In genomic region chr11:107545747-107546476, GRCm38 (mm10) we compare ENCODE assay signal across 8 mouse cellular contexts. TPM values are rescaled to one million over a fixed set of nuclear protein-coding genes. Genes with fewer than 3 reads are reported as not detected.
DNase-seq lines count a peak whose midpoint lies in the region; ATAC-seq and TF ChIP-seq lines count a peak whose summit lies in the region.

No protein-coding gene starts in this region.

- peaks cover 4% of the 10 kb centered on the region for H3K79me3 ChIP-seq in C2C12 (ENCODE audit: low read depth)

- H3ac ChIP-seq in C2C12 (ENCODE audit: control insufficient read depth, insufficient read length, low read depth): no peak overlapping the region

- H3K27me3 ChIP-seq in C2C12 (ENCODE audit: control insufficient read depth, insufficient read depth, insufficient read length): no peaks in the 10 kb centered on the region
- H3K27me3 ChIP-seq in intestine, embryonic 16.5 days (replicated peaks; ENCODE audit: control insufficient read depth, insufficient read depth, low read length): no peaks in the 10 kb centered on the region
- no peaks in the 10 kb centered on the region for H3K27me3 ChIP-seq in stomach, embryonic 16.5 days (ENCODE audit: control insufficient read depth, insufficient read depth, low read length)

- H3K4me2 ChIP-seq in intestine, embryonic 16.5 days (ENCODE audit: low read depth, low read length): peak overlapping the region; percentile 100
- H3K4me2 ChIP-seq in stomach, embryonic 16.5 days (ENCODE audit: low read depth, low read length): peak overlapping the region; percentile 100

- no peak for TF ChIP-seq CTCF in C2C12 (IDR thresholded peaks at IDR 0.05; ENCODE audit: control insufficient read depth, insufficient read depth, insufficient read length)

- peak overlapping the region; percentile 95; the same call in 1 of the 2 replicates for H3K9ac ChIP-seq in intestine, embryonic 16.5 days (ENCODE audit: low read depth, low read length)
- no peak overlapping the region for H3K9ac ChIP-seq in stomach, embryonic 16.5 days (ENCODE audit: low read length)

- DNase-seq in adrenal gland, postnatal 36 days: peak; percentile 9 to 18
- peak; percentile 32 to 62 for DNase-seq in lung, adult 18-20 months
- no peak for DNase-seq in spleen, adult 18-20 months
- DNase-seq in spleen, postnatal 4 days (ENCODE audit: low spot score in 2 of 2): no peak
- DNase-seq in heart, postnatal 25 days (ENCODE audit: low spot score): no peak

- no peaks in the 10 kb centered on the region for H3K9me3 ChIP-seq in intestine, embryonic 16.5 days (ENCODE audit: control insufficient read depth, low read length)
- H3K9me3 ChIP-seq in stomach, embryonic 16.5 days (replicated peaks; ENCODE audit: control insufficient read depth, low read length): no peaks in the 10 kb centered on the region

- H3K4me3 ChIP-seq in C2C12 (ENCODE audit: insufficient read depth, poor library complexity, severe bottlenecking): peak overlapping the region; percentile 89
- peak overlapping the region; percentile 99 for H3K4me3 ChIP-seq in intestine, embryonic 16.5 days (ENCODE audit: low read length)
- peak overlapping the region; percentile 97 for H3K4me3 ChIP-seq in stomach, embryonic 16.5 days (replicated peaks; ENCODE audit: low read length)

- H3K27ac ChIP-seq in intestine, embryonic 16.5 days (ENCODE audit: low read length): peak overlapping the region; percentile 79
- H3K27ac ChIP-seq in stomach, embryonic 16.5 days (ENCODE audit: low read length): no peak overlapping the region

- H3K36me3 ChIP-seq in C2C12 (ENCODE audit: control insufficient read depth, insufficient read depth): peaks cover 7% of the 10 kb centered on the region
- no peaks in the 10 kb centered on the region for H3K36me3 ChIP-seq in intestine, embryonic 16.5 days (ENCODE audit: control insufficient read depth, insufficient read depth, low read length)
- no peaks in the 10 kb centered on the region for H3K36me3 ChIP-seq in stomach, embryonic 16.5 days (ENCODE audit: control insufficient read depth, insufficient read depth, low read length)

- ATAC-seq in intestine, embryonic 16.5 days: peak; percentile 71
- peak; percentile 49; the same call in 1 of the 2 replicates for ATAC-seq in stomach, embryonic 16.5 days (ENCODE audit: insufficient read depth, low FRiP score)

- peaks cover 18% of the 10 kb centered on the region for H3K79me2 ChIP-seq in C2C12 (ENCODE audit: control insufficient read depth, insufficient read depth)

- intact Hi-C loops in heart, postnatal 25 days (cut with DNase I): loop anchor here (5.0 kb wide), 1 partner anchor 34 kb away; no protein-coding TSS in a partner anchor

- peaks cover 3% of the 10 kb centered on the region; the same call in 1 of the 2 replicates for H3K4me1 ChIP-seq in intestine, embryonic 16.5 days (ENCODE audit: control insufficient read depth, insufficient read depth, low read length)
- peaks cover 12% of the 10 kb centered on the region for H3K4me1 ChIP-seq in stomach, embryonic 16.5 days (ENCODE audit: control insufficient read depth, insufficient read depth, low read length)

- WGBS in intestine, embryonic 16.5 days: 21% methylated on average over 13 of the region's 13 CpGs
- WGBS in stomach, embryonic 16.5 days: 22% methylated on average over 13 of the region's 13 CpGs

TF ChIP-seq in C2C12, 6 proteins besides CTCF, POLR2A, EP300 and RAD21:
- no peak for TF ChIP-seq USF1 (IDR thresholded peaks at IDR 0.05; ENCODE audit: low read depth)
- no peak for TF ChIP-seq CEBPB (IDR thresholded peaks at IDR 0.05; ENCODE audit: low read depth)
- no peak for TF ChIP-seq MAX (IDR thresholded peaks at IDR 0.05)

RNA-seq across cellular contexts. Expression of gene Helz, which starts 1.8 kb away (rescaled TPM):
- 6.8 TPM for polyA plus RNA-seq in C2C12 (2012; fragmentation: generic; extraction: Trizol)
- 10 to 100 TPM; 27.3 to 32.2 TPM for total RNA-seq in adrenal gland, postnatal 36 days (2021)
- polyA plus RNA-seq in intestine, embryonic 16.5 days (2015; fragmentation: Nextera tagmentation; extraction: Ambion mirVana): 12.8 and 13.5 TPM in 2 replicates
- 15.3 and 16.1 TPM in 2 replicates for polyA plus RNA-seq in stomach, embryonic 16.5 days (2015; fragmentation: Nextera tagmentation; extraction: Ambion mirVana)
- 10 to 100 TPM; 25.3 to 28.0 TPM for total RNA-seq in heart, postnatal 25 days (2021)

Comparison
In these comparisons a context has a peak if more than half of its experiments do, and no peak if none do; other contexts are left out.
1. DNase-seq: peak in adrenal gland, postnatal 36 days (2 of 2) and lung, adult 18-20 months (2 of 2); none in spleen, adult 18-20 months (0 of 2), spleen, postnatal 4 days (0 of 2) and heart, postnatal 25 days (single experiment).
2. Peak in every context shown above with its lines, with median percentiles within 50 percentile points of each other: H3K4me3 ChIP-seq.